Mouse (Mus musculus) heart, adult 2 months (tissue): ENCODE data around the gene Cfap20. TPM values are rescaled to one million over a fixed set of nuclear protein-coding genes. Genes with fewer than 3 reads are reported as not detected.
A peak's percentile ranks its signal among the peaks of the same experiment; 100 is the strongest.

Experiments used
- DNase-seq, 2 experiments: peaks; one replicate each; pipeline ENCODE4 v3.0.0; 2021
- H3K27ac ChIP-seq: fragments of 200-600 bp; 2 replicates; pipeline ENCODE4 v1.8.1; 2022
- H3K27me3 ChIP-seq: fragments of 200-500 bp; 2 replicates; pipeline ENCODE4 v1.6.1; 2012; ENCODE audit warnings: mild to moderate bottlenecking, low read length, inconsistent platforms, mixed read lengths; ENCODE audit not compliant: control insufficient read depth, insufficient read depth
- H3K36me3 ChIP-seq: fragments of 200-500 bp; 2 replicates; pipeline ENCODE4 v1.6.1; 2012; ENCODE audit warnings: low read length, inconsistent platforms; ENCODE audit not compliant: control insufficient read depth, insufficient read depth
- H3K4me1 ChIP-seq: fragments of 200-500 bp; 2 replicates; pipeline ENCODE4 v1.6.1; 2011; ENCODE audit warnings: low read length; ENCODE audit not compliant: control insufficient read depth, insufficient read depth
- H3K4me3 ChIP-seq: fragments of 200-600 bp; 2 replicates; pipeline ENCODE4 v1.8.1; 2022
- H3K79me2 ChIP-seq: fragments of 200-500 bp; replicated peaks from 2 replicates; pipeline ENCODE4 v1.6.1; 2012; ENCODE audit warnings: mild to moderate bottlenecking, inconsistent platforms, low read length, moderate library complexity, mixed read lengths; ENCODE audit not compliant: control insufficient read depth, insufficient read depth
- H3K9ac ChIP-seq: fragments of 200-500 bp; 2 replicates; pipeline ENCODE4 v1.6.1; 2012; ENCODE audit warnings: low read depth, mild to moderate bottlenecking, control low read depth, inconsistent platforms, low read length, mixed read lengths
- CTCF ChIP-seq: fragments of 200-600 bp; IDR thresholded peaks from 2 replicates; pipeline ENCODE4 v1.8.1; 2022; ENCODE audit warnings: antibody characterized with exemption, mild to moderate bottlenecking, moderate library complexity
- EP300 ChIP-seq: fragments of 200-500 bp; IDR thresholded peaks from 2 replicates; pipeline ENCODE4 v1.6.1; 2011; ENCODE audit warnings: low read depth, low read length, control low read depth; ENCODE audit not compliant: insufficient read depth
- POLR2A ChIP-seq: fragments of 200-500 bp; IDR thresholded peaks from 2 replicates; pipeline ENCODE4 v1.6.1; 2011; ENCODE audit warnings: mild to moderate bottlenecking, low read depth, low read length, control low read depth; ENCODE audit not compliant: insufficient read depth
- WGBS: fragments of 180-500 bp; shearing (Covaris S2); methylation state at CpG from one replicate; pipeline ENCODE4 v1.1.7; 2018; 5-methylcytosine and 5-hydroxymethylcytosine counted together
- intact Hi-C: fragments of 180-260 bp; cut with DNase I; formaldehyde crosslinking; loops from one replicate; pipeline ENCODE4 v1.15.1; 2025
- polyA plus RNA-seq: library from polyadenylated mRNA; depleted of rRNA; stranded (reverse); fragments of >200 nt; gene quantifications from 2 replicates; pipeline ENCODE4 v1.2.3, GENCODE M21; 2012; rRNA removed
- total RNA-seq, 2 experiments: library from RNA; stranded (reverse); gene quantifications; 2 replicates each; pipeline ENCODE4 v1.2.3; 2021

Gene Cfap20
- total and polyA plus RNA-seq, 3 experiments: 21.8 to 27.4 (median 24.2) TPM

GRCm38 (mm10) chr8:95376309-95376999 is 58.2 kb downstream of the Cfap20 start:
- TF ChIP-seq POLR2A (no peak), EP300 (no peak), CTCF (no peak)
- DNase-seq: no peak
- Histone ChIP-seq H3K4me1 (peaks cover 21% of the 10 kb centered on the region), H3K4me3 (no peak overlapping the region), H3K27ac (no peak overlapping the region; the same call in 1 of the 2 replicates), H3K36me3 (peaks cover 7% of the 10 kb centered on the region; the same call in 1 of the 2 replicates), H3K27me3 (no peaks in the 10 kb centered on the region), H3K9ac (no peak overlapping the region), H3K79me2 (no peaks in the 10 kb centered on the region)
- intact Hi-C loops: no loop called here
- WGBS: 65% methylated on average over 12 of the region's 12 CpGs

GRCm38 (mm10) chr8:95375374-95375930 is 59.2 kb downstream of the Cfap20 start:
- Histone ChIP-seq H3K4me1 (peaks cover 20% of the 10 kb centered on the region), H3K27ac (no peak overlapping the region; the same call in 1 of the 2 replicates), H3K9ac (no peak overlapping the region), H3K27me3 (no peaks in the 10 kb centered on the region), H3K79me2 (no peaks in the 10 kb centered on the region), H3K36me3 (peaks cover 2% of the 10 kb centered on the region; the same call in 1 of the 2 replicates), H3K4me3 (no peak overlapping the region)
- intact Hi-C loops: no loop called here
- TF ChIP-seq POLR2A (no peak), EP300 (no peak), CTCF (no peak)
- 84% methylated on average over 7 of the region's 7 CpGs for WGBS
- DNase-seq: no peak

GRCm38 (mm10) chr8:95374429-95374828 is 60.2 kb downstream of the Cfap20 start:
- no peak for DNase-seq
- Histone ChIP-seq H3K36me3 (peaks cover 2% of the 10 kb centered on the region; the same call in 1 of the 2 replicates), H3K4me1 (peaks cover 20% of the 10 kb centered on the region), H3K4me3 (no peak overlapping the region), H3K27ac (peak overlapping the region; percentile 82), H3K27me3 (no peaks in the 10 kb centered on the region), H3K9ac (no peak overlapping the region), H3K79me2 (no peaks in the 10 kb centered on the region)
- TF ChIP-seq CTCF (no peak), POLR2A (no peak; the same call in 1 of the 2 replicates), EP300 (0 out of 2 replicates have a peak, but pooled peaks have one; percentile 24)
- intact Hi-C loops: loop anchor here (1.0 kb wide), 1 partner anchor 21 kb away; no protein-coding TSS in a partner anchor
- 37% methylated on average over 3 of the region's 3 CpGs for WGBS

- Histone ChIP-seq H3K4me1 (peaks cover 17% of the 10 kb centered on the region), H3K36me3 (peaks cover 2% of the 10 kb centered on the region; the same call in 1 of the 2 replicates), H3K4me3 (no peak overlapping the region), H3K27me3 (no peaks in the 10 kb centered on the region), H3K27ac (peak overlapping the region; percentile 82), H3K79me2 (no peaks in the 10 kb centered on the region), H3K9ac (peak overlapping the region; percentile 23; the same call in 1 of the 2 replicates)
- intact Hi-C loops: loop anchor here (1.0 kb wide), 1 partner anchor 20 kb away; no protein-coding TSS in a partner anchor
- DNase-seq: peak; percentile 59 to 60
- WGBS: 17% methylated on average over 12 of the region's 12 CpGs
- TF ChIP-seq EP300 (0 out of 2 replicates have a peak, but pooled peaks have one; percentile 2), POLR2A (no peak), CTCF (no peak)
Measured at GRCm38 (mm10) chr8:95373389-95374002, 61.2 kb downstream of the Cfap20 start.

Other genes with a start within 250 kb of the Cfap20 start
- gene Kifc3, start 232.1 kb downstream of the Cfap20 start, total RNA-seq: 10 to 100 TPM; 76.2 to 93.4 TPM
- 58.7 and 64.9 TPM in 2 replicates for gene Kifc3, start 232.1 kb downstream of the Cfap20 start, polyA plus RNA-seq
- under 1 TPM; 0.61 to 0.63 TPM for gene Cngb1, start 128.3 kb downstream of the Cfap20 start, total RNA-seq
- gene Cngb1, start 128.3 kb downstream of the Cfap20 start, polyA plus RNA-seq: 1.00 and 1.2 TPM in 2 replicates
- gene Tepp, start 124.3 kb downstream of the Cfap20 start, total RNA-seq: not detected
- gene Tepp, start 124.3 kb downstream of the Cfap20 start, polyA plus RNA-seq: 0.44 and 0.59 TPM in 2 replicates
- 1 to 10 TPM; 7.6 to 8.1 TPM for gene Zfp319, start 102.9 kb downstream of the Cfap20 start, total RNA-seq
- 5.5 and 7.3 TPM in 2 replicates for gene Zfp319, start 102.9 kb downstream of the Cfap20 start, polyA plus RNA-seq
- 10 to 100 TPM; 12.2 to 15.2 TPM for gene Usb1, start 102.6 kb downstream of the Cfap20 start, total RNA-seq
- 23.9 and 31.1 TPM in 2 replicates for gene Usb1, start 102.6 kb downstream of the Cfap20 start, polyA plus RNA-seq
- 10 to 100 TPM; 53.4 to 67.5 TPM for gene Mmp15, start 82.6 kb downstream of the Cfap20 start, total RNA-seq
- gene Mmp15, start 82.6 kb downstream of the Cfap20 start, polyA plus RNA-seq: 56.7 and 58.4 TPM in 2 replicates
- 10 to 100 TPM; 28.6 to 31.0 TPM for gene Csnk2a2, start 55.2 kb upstream of the Cfap20 start, total RNA-seq
- 11.0 and 20.6 TPM in 2 replicates for gene Csnk2a2, start 55.2 kb upstream of the Cfap20 start, polyA plus RNA-seq
- not detected for gene Ccdc113, start 99.2 kb upstream of the Cfap20 start, total RNA-seq
- gene Ccdc113, start 99.2 kb upstream of the Cfap20 start, polyA plus RNA-seq: 0.14 TPM in 1 of 2 replicates, not detected in the other
- gene Prss54, start 141.5 kb upstream of the Cfap20 start, total RNA-seq: not detected
- not detected in 2 replicates for gene Prss54, start 141.5 kb upstream of the Cfap20 start, polyA plus RNA-seq
- 1 to 10 TPM; 1.2 to 1.3 TPM for gene Gins3, start 198.6 kb upstream of the Cfap20 start, total RNA-seq
- gene Gins3, start 198.6 kb upstream of the Cfap20 start, polyA plus RNA-seq: 0.47 and 0.94 TPM in 2 replicates
- gene Ndrg4, start 242.1 kb upstream of the Cfap20 start, total RNA-seq: 100 to 1,000 TPM; 147 to 152 TPM
- gene Ndrg4, start 242.1 kb upstream of the Cfap20 start, polyA plus RNA-seq: 370 and 528 TPM in 2 replicates